Mouse (Mus musculus) intestine, embryonic 14.5 days (tissue): ENCODE measurements around the gene Tenm3. TPM values are rescaled to one million over a fixed set of nuclear protein-coding genes. Genes with fewer than 3 reads are reported as not detected.
A peak's percentile ranks its signal among the peaks of the same experiment; 100 is the strongest.

ENCODE experiments used
- ATAC-seq: fragments of 200-750 bp; cut with Nextera tagmentation; replicated peaks from 2 replicates; pipeline ENCODE4 v1.8.0; 2017; ENCODE audit warnings: low read depth, moderate number of reproducible peaks, moderate TSS enrichment, moderate library complexity; ENCODE audit not compliant: low FRiP score, low TSS enrichment
- DNase-seq: peaks from one replicate; pipeline ENCODE4 v3.0.0-alpha.2; 2018; ENCODE audit warnings: low spot score
- H3K27ac ChIP-seq: fragments of 300-500 bp; sonication (generic); 2 replicates; pipeline ENCODE4 v1.5.1; 2014; ENCODE audit warnings: low read depth, mild to moderate bottlenecking, control low read depth
- H3K27me3 ChIP-seq: fragments of 300-500 bp; sonication (generic); replicated peaks from 2 replicates; pipeline ENCODE4 v1.6.1; 2014; ENCODE audit warnings: low read length, control low read depth; ENCODE audit not compliant: control insufficient read depth, insufficient read depth
- H3K36me3 ChIP-seq: fragments of 300-500 bp; sonication (generic); 2 replicates; pipeline ENCODE4 v1.6.1; 2014; ENCODE audit warnings: low read length, control low read depth; ENCODE audit not compliant: control insufficient read depth, insufficient read depth
- H3K4me1 ChIP-seq: fragments of 300-500 bp; sonication (generic); replicated peaks from 2 replicates; pipeline ENCODE4 v1.6.1; 2014; ENCODE audit warnings: low read length, control low read depth, mixed read lengths; ENCODE audit not compliant: control insufficient read depth, insufficient read depth
- H3K4me2 ChIP-seq: fragments of 300-500 bp; sonication (generic); 2 replicates; pipeline ENCODE4 v1.6.1; 2014; ENCODE audit warnings: low read length
- H3K4me3 ChIP-seq: fragments of 300-500 bp; sonication (generic); 2 replicates; pipeline ENCODE4 v1.5.1; 2014; ENCODE audit warnings: low read depth, low read length, control low read depth, mixed read lengths
- H3K9ac ChIP-seq: fragments of 300-500 bp; sonication (generic); 2 replicates; pipeline ENCODE4 v1.6.1; 2014; ENCODE audit warnings: mild to moderate bottlenecking, low read length
- H3K9me3 ChIP-seq: fragments of 300-500 bp; sonication (generic); 2 replicates; pipeline ENCODE4 v1.6.1; 2016; ENCODE audit warnings: low read length, control low read depth; ENCODE audit not compliant: control insufficient read depth
- WGBS: fragments of 180-500 bp; shearing (Covaris S2); extraction: QIAGEN DNeasy Blood & Tissue Kit; methylation state at CpG from one replicate; pipeline ENCODE4 v1.1.7; 2014; 5-methylcytosine and 5-hydroxymethylcytosine counted together
- polyA plus RNA-seq: library from polyadenylated mRNA; unstranded; fragments of >200 nt; fragmentation: Nextera tagmentation; extraction: Ambion mirVana; gene quantifications from 2 replicates; pipeline ENCODE4 v1.2.1, GENCODE M21; 2014

Gene Tenm3
- polyA plus RNA-seq, 1 experiment from 2014 or later, result 32.1 TPM

GRCm38 (mm10) chr8:48822291-48822690 is 21.5 kb downstream of the Tenm3 start:
- DNase-seq, result no peak
- 88% methylated on average over 4 of the region's 4 CpGs for WGBS
- no peak for ATAC-seq

GRCm38 (mm10) chr8:48819962-48820361 is 23.8 kb downstream of the Tenm3 start:
- H3K9me3 ChIP-seq, result no peaks in the 10 kb centered on the region
- H3K9ac ChIP-seq, result no peak overlapping the region
- no peaks in the 10 kb centered on the region for H3K27me3 ChIP-seq
- H3K4me3 ChIP-seq, result no peak overlapping the region
- DNase-seq, result no peak
- 0 out of 2 replicates have a peak, but pooled peaks cover 5% of the 10 kb centered on the region for H3K4me1 ChIP-seq
- no peak overlapping the region for H3K27ac ChIP-seq
- 25% methylated on average over 6 of the region's 6 CpGs for WGBS
- ATAC-seq, result no peak
- 0 out of 2 replicates have a peak overlapping the region, but pooled peaks have one; percentile 6 for H3K4me2 ChIP-seq
- H3K36me3 ChIP-seq, result no peaks in the 10 kb centered on the region

More at GRCm38 (mm10) chr8:48822291-48822690, 21.5 kb downstream of the Tenm3 start:
- Histone ChIP-seq H3K9me3 (no peaks in the 10 kb centered on the region), H3K36me3 (no peaks in the 10 kb centered on the region), H3K9ac (no peak overlapping the region), H3K4me2 (no peak overlapping the region), H3K27me3 (no peaks in the 10 kb centered on the region), H3K4me3 (no peak overlapping the region), H3K4me1 (0 out of 2 replicates have a peak, but pooled peaks cover 5% of the 10 kb centered on the region), H3K27ac (no peak overlapping the region)

DNA sequence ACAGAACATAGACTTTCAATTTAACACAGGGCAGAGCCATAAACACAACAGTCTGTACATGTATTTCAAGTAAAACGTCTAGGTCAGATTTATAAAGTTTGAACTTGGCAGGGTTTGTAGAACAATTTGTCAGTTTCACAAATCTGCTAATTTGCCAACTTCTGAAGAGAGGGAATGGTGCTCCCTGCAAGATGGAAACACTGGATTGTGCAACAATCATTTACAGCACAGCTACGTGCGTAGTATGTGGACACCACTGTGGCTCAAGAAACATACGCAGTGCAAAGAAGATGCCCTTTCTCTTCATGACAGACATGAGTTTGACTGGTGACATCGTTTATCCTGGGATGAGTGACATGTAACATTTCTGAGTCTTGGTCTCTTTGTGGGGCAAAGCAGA is 24.4 kb downstream of the Tenm3 start:
- H3K9ac ChIP-seq, result no peak overlapping the region
- H3K27me3 ChIP-seq, result no peaks in the 10 kb centered on the region
- peak overlapping the region; percentile 29; the same call in 1 of the 2 replicates for H3K4me2 ChIP-seq
- ATAC-seq, result no peak
- H3K9me3 ChIP-seq, result no peaks in the 10 kb centered on the region
- no peak overlapping the region for H3K4me3 ChIP-seq
- no peaks in the 10 kb centered on the region for H3K36me3 ChIP-seq
- peak overlapping the region; percentile 47; the same call in 1 of the 2 replicates for H3K27ac ChIP-seq
- 0 out of 2 replicates have a peak, but pooled peaks cover 5% of the 10 kb centered on the region for H3K4me1 ChIP-seq
- WGBS, result 44% methylated on average over 5 of the region's 5 CpGs
- DNase-seq, result no peak

DNA sequence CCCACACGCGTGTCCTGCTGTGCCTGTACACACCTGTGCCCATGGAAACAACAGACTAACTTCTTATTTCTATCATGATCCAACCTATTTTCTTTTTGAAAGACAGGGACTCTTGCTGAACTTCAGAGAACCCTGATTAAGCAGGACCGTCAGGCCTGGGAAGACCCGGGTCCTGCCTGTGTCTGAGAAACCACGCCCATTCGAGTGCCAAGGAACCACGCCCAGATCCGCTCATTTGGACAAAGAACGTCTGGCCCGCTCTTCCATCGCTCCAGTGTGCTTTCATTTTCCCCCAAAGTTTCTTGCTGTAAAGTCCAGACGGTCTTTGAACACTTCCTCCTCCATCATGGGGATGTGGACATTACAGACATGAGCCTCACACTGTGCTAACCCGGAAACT is 26.8 kb downstream of the Tenm3 start:
- Histone ChIP-seq H3K27ac (no peak overlapping the region), H3K4me3 (no peak overlapping the region), H3K27me3 (no peaks in the 10 kb centered on the region), H3K9ac (no peak overlapping the region), H3K9me3 (no peaks in the 10 kb centered on the region), H3K36me3 (no peaks in the 10 kb centered on the region), H3K4me1 (0 out of 2 replicates have a peak, but pooled peaks cover 5% of the 10 kb centered on the region), H3K4me2 (0 out of 2 replicates have a peak overlapping the region, but pooled peaks have one; percentile 20)
- ATAC-seq, result no peak; the same call in 1 of the 2 replicates
- WGBS, result 63% methylated on average over 13 of the region's 13 CpGs
- no peak for DNase-seq

GRCm38 (mm10) chr8:48812196-48812741 is 31.5 kb downstream of the Tenm3 start:
- Histone ChIP-seq H3K9ac (no peak overlapping the region), H3K9me3 (no peaks in the 10 kb centered on the region), H3K27me3 (no peaks in the 10 kb centered on the region), H3K4me1 (no peaks in the 10 kb centered on the region), H3K4me2 (no peak overlapping the region), H3K36me3 (no peaks in the 10 kb centered on the region), H3K27ac (no peak overlapping the region), H3K4me3 (no peak overlapping the region)
- ATAC-seq (no peak), DNase-seq (no peak)
- 87% methylated on average over 1 of the region's 1 CpGs for WGBS

DNA sequence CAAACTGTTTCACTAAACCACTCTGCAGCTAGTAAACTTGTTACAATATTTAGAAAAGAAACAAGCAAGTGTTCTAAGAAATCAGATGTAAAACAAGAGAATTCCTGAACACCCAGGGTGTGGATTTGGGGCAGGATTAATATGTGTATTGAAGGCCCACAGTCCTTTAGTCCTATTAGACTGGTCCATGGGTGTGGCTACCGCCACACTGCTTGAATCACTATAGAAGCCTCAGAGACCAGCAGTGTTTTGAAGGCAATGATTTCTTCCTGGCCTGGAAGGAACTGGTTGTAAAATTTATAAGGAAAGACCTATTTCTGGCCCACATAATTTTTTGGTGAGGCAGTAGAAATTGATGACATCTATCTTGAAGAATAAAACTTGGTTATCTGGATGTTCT is 33.1 kb downstream of the Tenm3 start:
- 84% methylated on average over 1 of the region's 1 CpGs for WGBS
- no peak overlapping the region for H3K4me2 ChIP-seq
- H3K9ac ChIP-seq, result no peak overlapping the region
- H3K4me3 ChIP-seq, result no peak overlapping the region
- no peaks in the 10 kb centered on the region for H3K27me3 ChIP-seq
- no peak for DNase-seq
- no peak for ATAC-seq
- H3K27ac ChIP-seq, result no peak overlapping the region
- no peaks in the 10 kb centered on the region for H3K9me3 ChIP-seq
- no peaks in the 10 kb centered on the region for H3K36me3 ChIP-seq
- no peaks in the 10 kb centered on the region for H3K4me1 ChIP-seq

DNA sequence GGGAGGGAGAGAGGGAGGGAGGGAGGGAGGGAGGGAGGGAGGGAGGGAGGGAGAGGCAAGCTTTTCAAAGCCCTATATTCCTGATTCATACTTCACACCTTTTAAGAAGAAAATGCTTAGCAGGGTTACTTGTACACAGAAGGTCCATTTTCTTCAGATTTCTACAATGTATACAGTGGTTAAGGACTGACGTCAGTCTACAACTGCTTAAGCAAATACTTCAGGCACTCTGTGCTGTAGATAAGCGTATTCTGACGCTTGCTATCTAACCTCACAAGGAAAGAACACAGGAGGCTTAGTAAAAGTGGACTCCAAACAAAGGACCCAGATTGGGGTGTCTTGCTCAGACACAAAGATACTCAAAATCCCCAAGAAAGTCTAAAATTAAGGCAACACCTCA is 34.6 kb downstream of the Tenm3 start:
- no peak overlapping the region for H3K4me2 ChIP-seq
- 53% methylated on average over 3 of the region's 3 CpGs for WGBS

GRCm38 (mm10) chr8:48803070-48803469 is 40.7 kb downstream of the Tenm3 start:
- Histone ChIP-seq H3K9me3 (no peaks in the 10 kb centered on the region), H3K27ac (no peak overlapping the region), H3K36me3 (no peaks in the 10 kb centered on the region), H3K4me2 (no peak overlapping the region), H3K9ac (no peak overlapping the region), H3K4me3 (no peak overlapping the region), H3K4me1 (0 out of 2 replicates have a peak, but pooled peaks cover 1% of the 10 kb centered on the region), H3K27me3 (no peaks in the 10 kb centered on the region)
- WGBS, result 72% methylated on average over 8 of the region's 8 CpGs
- no peak for DNase-seq
- no peak for ATAC-seq

More for the DNA sequence above, 34.6 kb downstream of the Tenm3 start:
- H3K27ac ChIP-seq, result no peak overlapping the region
- H3K36me3 ChIP-seq, result no peaks in the 10 kb centered on the region
- no peaks in the 10 kb centered on the region for H3K9me3 ChIP-seq
- DNase-seq, result no peak
- no peak for ATAC-seq
- no peak overlapping the region for H3K9ac ChIP-seq
- no peaks in the 10 kb centered on the region for H3K4me1 ChIP-seq
- H3K27me3 ChIP-seq, result no peaks in the 10 kb centered on the region
- H3K4me3 ChIP-seq, result no peak overlapping the region

DNA sequence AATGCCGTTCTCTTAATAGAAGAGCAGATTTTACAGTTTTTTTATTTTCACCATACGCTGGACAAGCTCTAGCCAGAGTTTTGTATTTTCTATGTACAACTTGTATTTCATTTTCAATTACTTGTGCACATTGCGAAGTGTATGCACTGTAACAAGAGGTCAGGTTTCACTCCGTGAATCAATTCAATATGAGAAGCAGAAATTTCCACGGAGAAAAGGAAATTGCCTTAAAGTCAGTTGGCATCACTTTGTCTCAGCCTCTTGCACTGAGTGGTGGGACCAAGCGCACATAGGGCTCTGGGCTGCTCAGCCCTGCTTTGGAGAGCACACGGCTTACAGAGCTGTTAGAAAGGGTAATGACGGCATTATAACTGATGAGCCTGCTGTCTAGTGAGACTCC is 41.5 kb downstream of the Tenm3 start:
- no peak overlapping the region for H3K27ac ChIP-seq
- H3K9me3 ChIP-seq, result no peaks in the 10 kb centered on the region
- WGBS, result 77% methylated on average over 8 of the region's 8 CpGs
- H3K27me3 ChIP-seq, result no peaks in the 10 kb centered on the region
- no peak overlapping the region for H3K4me2 ChIP-seq
- no peak overlapping the region for H3K4me3 ChIP-seq
- H3K36me3 ChIP-seq, result no peaks in the 10 kb centered on the region
- H3K4me1 ChIP-seq, result 0 out of 2 replicates have a peak, but pooled peaks cover 6% of the 10 kb centered on the region
- DNase-seq (no peak), ATAC-seq (no peak)
- H3K9ac ChIP-seq, result no peak overlapping the region
